Mouse (Mus musculus) C2C12 (cell line): ENCODE data around the gene Clec11a. TPM values are rescaled to one million over a fixed set of nuclear protein-coding genes. Genes with fewer than 3 reads are reported as not detected.

Experiments
- H3K27me3 ChIP-seq: one replicate; pipeline ENCODE4 v1.6.1; 2011; ENCODE audit not compliant: control insufficient read depth, insufficient read depth, insufficient read length
- H3K36me3 ChIP-seq: one replicate; pipeline ENCODE4 v1.6.1; 2011; ENCODE audit not compliant: control insufficient read depth, insufficient read depth
- H3K4me3 ChIP-seq: one replicate; pipeline ENCODE4 v1.5.1; 2011; ENCODE audit warnings: mild to moderate bottlenecking, control low read depth; ENCODE audit not compliant: poor library complexity, insufficient read depth, severe bottlenecking
- H3K79me2 ChIP-seq: one replicate; pipeline ENCODE4 v1.6.1; 2011; ENCODE audit not compliant: control insufficient read depth, insufficient read depth
- H3K79me3 ChIP-seq: one replicate; pipeline ENCODE4 v1.6.1; 2011; ENCODE audit warnings: low read depth, control low read depth
- H3ac ChIP-seq: one replicate; pipeline ENCODE3; 2011; ENCODE audit warnings: low read depth; ENCODE audit not compliant: control insufficient read depth, insufficient read length
- CEBPB ChIP-seq: IDR thresholded peaks from one replicate; pipeline ENCODE4 v1.6.1; 2011; ENCODE audit warnings: low read depth, mild to moderate bottlenecking, control low read depth, moderate library complexity
- CTCF ChIP-seq: IDR thresholded peaks from one replicate; pipeline ENCODE4 v1.5.1; 2011; ENCODE audit not compliant: control insufficient read depth, insufficient read depth, insufficient read length
- FOSL1 ChIP-seq: IDR thresholded peaks from one replicate; pipeline ENCODE4 v1.8.0; 2011; ENCODE audit warnings: mild to moderate bottlenecking, low read length; ENCODE audit not compliant: poor library complexity, insufficient read depth, severe bottlenecking
- MAX ChIP-seq: IDR thresholded peaks from one replicate; pipeline ENCODE4 v1.6.1; 2011; ENCODE audit warnings: mild to moderate bottlenecking, control low read depth
- MYOD1 ChIP-seq: IDR thresholded peaks from one replicate; pipeline ENCODE4 v1.6.1; 2011; ENCODE audit warnings: low read depth; ENCODE audit not compliant: control insufficient read depth, insufficient read length
- MYOG ChIP-seq: IDR thresholded peaks from one replicate; pipeline ENCODE4 v1.6.1; 2011; ENCODE audit not compliant: control insufficient read depth, insufficient read length; ENCODE audit errors: extremely low read depth
- USF1 ChIP-seq: IDR thresholded peaks from one replicate; pipeline ENCODE4 v1.6.1; 2011; ENCODE audit warnings: low read depth, mild to moderate bottlenecking, control low read depth, moderate library complexity
- long read RNA-seq, 2 experiments: library from polyadenylated mRNA; unstranded; transcript quantifications; one replicate each; pipeline ENCODE4 v2.0.0; 2019 to 2020
- polyA plus RNA-seq: library from polyadenylated mRNA; unstranded; fragments of >200 nt; fragmentation: generic; extraction: Trizol; gene quantifications from one replicate; pipeline ENCODE4 v1.2.1, GENCODE M21; 2012; ENCODE audit warnings: missing spikeins

Clec11a gene
- 0.30 TPM for polyA plus RNA-seq
- long read RNA-seq, experiment 1, partial matches to known transcripts: 0 of 1 reads
- long read RNA-seq, experiment 1, other reads (novel, unspliced or antisense): 1 of 1 reads
- long read RNA-seq, experiment 2: 0 reads

DNA sequence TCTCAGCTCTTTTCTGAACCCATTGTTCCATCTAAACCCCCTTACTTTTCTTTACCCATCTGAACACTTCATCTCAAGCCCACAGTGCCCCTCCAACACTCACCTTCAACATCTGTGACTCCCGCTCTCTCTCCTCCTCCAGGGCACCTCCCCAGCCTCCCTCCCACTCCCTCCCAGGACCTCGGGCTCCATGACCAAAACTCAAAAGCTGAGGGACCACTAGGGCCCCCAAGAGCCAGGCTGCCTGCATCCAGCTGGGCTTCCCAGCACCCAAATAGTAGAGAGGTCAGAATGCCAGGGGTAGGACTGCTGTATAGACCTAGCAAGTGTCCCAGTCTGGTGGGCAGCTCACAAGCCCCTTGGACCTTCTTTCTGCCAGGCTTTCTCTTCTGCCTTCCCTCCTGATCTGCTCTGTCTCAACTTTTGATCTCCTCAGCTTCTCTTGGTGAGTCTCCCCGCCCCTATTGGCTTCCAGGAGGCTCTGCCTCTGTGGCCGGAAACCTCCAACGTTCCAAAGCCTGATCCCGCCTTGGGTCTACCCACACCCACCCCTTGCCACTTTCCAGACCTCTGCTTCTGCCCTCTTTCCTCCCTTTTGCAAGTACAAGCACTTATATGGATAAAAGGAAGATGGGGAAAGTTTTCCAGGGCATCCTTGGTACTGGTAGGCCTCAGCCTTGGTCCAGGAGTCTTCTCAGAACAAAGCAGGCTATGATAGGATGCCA is at the start of gene Clec11a:
Gene Clec11a, minus strand, starts transcription at position 387 of the 725 bp plus-strand sequence.
- no peak within 1 kb of the TSS for H3ac ChIP-seq
- H3K79me3 ChIP-seq: no peaks in the 10 kb centered on the region
- peaks cover 38% of the 10 kb centered on the region for H3K27me3 ChIP-seq
- no peaks in the 10 kb centered on the region for H3K36me3 ChIP-seq
- H3K79me2 ChIP-seq: no peaks in the 10 kb centered on the region
- H3K4me3 ChIP-seq: no peak within 1 kb of the TSS
- no peak for TF ChIP-seq USF1
- TF ChIP-seq FOSL1: no peak
- TF ChIP-seq CTCF: no peak
- no peak for TF ChIP-seq MYOD1
- no peak for TF ChIP-seq MYOG
- TF ChIP-seq CEBPB: no peak
- no peak for TF ChIP-seq MAX

DNA sequence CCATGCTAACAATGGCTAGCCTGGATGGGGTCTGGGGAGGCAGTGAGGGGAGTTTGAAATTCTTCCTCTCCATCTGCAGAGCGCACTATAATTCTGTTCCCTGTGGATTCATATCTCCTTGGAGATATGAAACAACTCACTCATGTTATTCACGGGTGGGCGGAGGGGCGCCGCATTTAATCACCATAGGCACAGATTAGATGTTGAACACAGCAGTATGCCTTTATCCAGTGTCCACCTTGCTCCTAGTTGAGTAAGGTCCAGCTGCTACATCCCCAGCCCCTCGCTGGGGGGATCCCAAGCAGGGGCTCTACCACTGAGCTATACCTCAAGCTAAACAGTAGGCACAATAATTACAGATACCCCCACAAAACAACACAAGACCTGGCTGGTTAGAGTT is 48.7 kb upstream of the Clec11a start:
- H3K4me3 ChIP-seq: no peak overlapping the region
- no peaks in the 10 kb centered on the region for H3K79me2 ChIP-seq
- TF ChIP-seq MAX: no peak
- TF ChIP-seq MYOD1: no peak
- TF ChIP-seq FOSL1: no peak
- TF ChIP-seq MYOG: no peak
- no peak overlapping the region for H3ac ChIP-seq
- no peaks in the 10 kb centered on the region for H3K79me3 ChIP-seq
- no peaks in the 10 kb centered on the region for H3K36me3 ChIP-seq
- H3K27me3 ChIP-seq: peaks cover 93% of the 10 kb centered on the region

DNA sequence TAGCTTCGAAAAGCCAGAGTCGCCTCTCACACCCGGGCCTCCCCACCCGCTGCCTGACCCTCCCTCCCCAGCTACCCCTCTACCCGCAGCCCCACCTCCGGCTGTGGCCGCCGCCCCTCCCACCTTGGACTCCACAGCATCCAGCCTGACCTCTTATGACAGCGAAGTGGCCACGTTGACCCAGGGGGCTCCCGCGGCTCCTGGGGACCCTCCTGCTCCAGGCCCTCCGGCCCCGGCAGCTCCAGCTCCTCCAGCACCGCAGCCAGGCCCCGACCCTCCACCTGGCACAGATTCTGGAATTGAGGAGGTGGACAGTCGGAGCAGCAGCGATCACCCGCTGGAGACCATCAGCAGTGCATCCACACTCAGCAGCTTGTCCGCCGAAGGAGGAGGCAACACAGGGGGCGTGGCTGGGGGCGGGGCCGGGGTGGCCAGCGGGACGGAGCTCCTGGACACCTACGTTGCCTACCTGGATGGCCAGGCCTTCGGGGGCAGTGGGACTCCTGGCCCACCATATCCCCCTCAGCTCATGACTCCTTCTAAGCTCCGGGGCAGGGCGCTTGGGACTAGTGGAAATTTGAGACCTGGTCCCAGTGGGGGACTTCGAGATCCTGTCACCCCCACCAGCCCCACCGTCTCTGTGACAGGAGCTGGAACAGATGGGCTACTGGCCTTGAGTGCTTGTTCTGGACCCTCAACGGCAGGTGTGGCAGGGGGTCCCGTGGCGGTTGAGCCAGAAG is 47.1 kb upstream of the Clec11a start:
- H3K36me3 ChIP-seq: no peaks in the 10 kb centered on the region
- TF ChIP-seq CTCF: no peak
- TF ChIP-seq MYOD1: no peak
- TF ChIP-seq USF1: no peak
- TF ChIP-seq CEBPB: no peak
- no peak for TF ChIP-seq MYOG
- TF ChIP-seq MAX: no peak
- TF ChIP-seq FOSL1: no peak
- H3K79me2 ChIP-seq: no peaks in the 10 kb centered on the region
- no peak overlapping the region for H3K4me3 ChIP-seq
- peaks cover 93% of the 10 kb centered on the region for H3K27me3 ChIP-seq
- no peaks in the 10 kb centered on the region for H3K79me3 ChIP-seq
- H3ac ChIP-seq: no peak overlapping the region

DNA sequence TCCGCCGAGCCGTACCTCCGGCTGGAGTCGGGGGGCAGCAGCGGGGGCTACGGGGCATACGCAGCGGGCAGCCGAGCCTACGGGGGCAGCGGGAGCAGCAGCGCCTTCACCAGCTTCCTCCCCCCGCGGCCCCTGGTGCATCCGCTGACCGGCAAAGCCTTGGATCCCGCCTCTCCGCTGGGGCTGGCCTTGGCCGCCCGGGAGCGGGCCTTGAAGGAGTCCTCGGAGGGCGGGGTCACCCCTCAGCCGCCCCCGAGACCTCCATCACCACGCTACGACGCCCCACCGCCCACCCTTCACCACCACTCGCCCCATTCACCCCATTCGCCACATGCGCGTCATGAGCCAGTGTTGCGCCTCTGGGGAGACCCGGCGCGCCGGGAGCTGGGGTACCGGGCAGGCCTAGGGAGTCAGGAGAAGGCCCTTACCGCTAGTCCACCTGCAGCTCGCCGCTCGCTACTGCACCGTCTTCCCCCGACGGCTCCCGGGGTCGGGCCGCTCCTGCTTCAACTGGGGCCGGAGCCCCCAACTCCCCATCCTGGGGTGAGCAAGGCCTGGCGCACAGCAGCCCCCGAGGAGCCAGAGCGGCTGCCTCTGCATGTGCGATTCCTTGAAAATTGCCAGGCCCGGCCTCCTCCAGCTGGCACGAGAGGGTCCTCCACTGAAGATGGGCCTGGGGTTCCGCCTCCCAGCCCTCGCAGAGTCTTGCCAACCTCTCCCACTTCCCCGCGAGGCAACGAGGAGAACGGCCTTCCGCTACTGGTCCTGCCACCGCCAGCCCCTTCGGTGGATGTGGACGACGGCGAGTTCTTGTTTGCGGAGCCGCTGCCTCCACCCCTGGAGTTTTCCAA is 46.3 kb upstream of the Clec11a start:
- Histone ChIP-seq H3K27me3 (peaks cover 94% of the 10 kb centered on the region), H3ac (no peak overlapping the region), H3K79me3 (no peaks in the 10 kb centered on the region), H3K36me3 (no peaks in the 10 kb centered on the region), H3K79me2 (no peaks in the 10 kb centered on the region), H3K4me3 (no peak overlapping the region)
- TF ChIP-seq MAX (no peak), MYOG (no peak), FOSL1 (no peak), CEBPB (no peak), MYOD1 (no peak), CTCF (no peak), USF1 (no peak)

GRCm38 (mm10) chr7:44351881-44352749 is 45.4 kb upstream of the Clec11a start:
- Histone ChIP-seq H3K79me3 (no peaks in the 10 kb centered on the region), H3K79me2 (no peaks in the 10 kb centered on the region), H3K4me3 (no peak overlapping the region), H3K27me3 (peaks cover 94% of the 10 kb centered on the region), H3K36me3 (no peaks in the 10 kb centered on the region), H3ac (no peak overlapping the region)
- TF ChIP-seq CEBPB: no peak
- TF ChIP-seq FOSL1: no peak
- TF ChIP-seq MAX: no peak
- TF ChIP-seq USF1: no peak
- TF ChIP-seq CTCF: no peak
